Mouse (Mus musculus) MEL (cell line): Measurements from ENCODE around the gene Slc46a3. TPM values are rescaled to one million over a fixed set of nuclear protein-coding genes. Genes with fewer than 3 reads are reported as not detected.

Experiments used
- DNase-seq: peaks from one replicate; pipeline ENCODE4 v3.0.0; 2011; ENCODE audit warnings: low read depth, low spot score
- H3K27ac ChIP-seq: 2 replicates; pipeline ENCODE4 v1.5.1; 2012; ENCODE audit warnings: low read depth, mild to moderate bottlenecking, control low read depth, low read length, moderate library complexity; ENCODE audit not compliant: control insufficient read depth
- H3K27me3 ChIP-seq, 2 experiments: fragments of 150-350 bp in 1 of 2; sonication (generic) in 1 of 2; 2 replicates each; pipeline ENCODE4 v1.6.1; 2012; ENCODE audit warnings: low read length in 2 of 2, mild to moderate bottlenecking in 2 of 2, improper control_type of control experiment in 1 of 2, moderate library complexity in 1 of 2; ENCODE audit not compliant: insufficient read depth in 2 of 2, control insufficient read depth in 1 of 2
- H3K36me3 ChIP-seq, 2 experiments: 2 replicates each; pipeline ENCODE4 v1.6.1; 2012 to 2014; ENCODE audit warnings: low read length in 2 of 2, improper control_type of control experiment in 1 of 2, inconsistent platforms in 1 of 2, mild to moderate bottlenecking in 1 of 2; ENCODE audit not compliant: insufficient read depth in 2 of 2, control insufficient read depth in 1 of 2
- H3K4me1 ChIP-seq, 2 experiments: fragments of 150-350 bp in 1 of 2; sonication (generic) in 1 of 2; 2 replicates each; pipeline ENCODE4 v1.6.1; 2012; ENCODE audit warnings: low read length in 2 of 2, improper control_type of control experiment in 1 of 2, mild to moderate bottlenecking in 1 of 2; ENCODE audit not compliant: insufficient read depth in 2 of 2, control insufficient read depth in 1 of 2
- H3K4me3 ChIP-seq, 2 experiments: fragments of 150-350 bp in 1 of 2; sonication (generic) in 1 of 2; 2 replicates each; pipeline ENCODE4 v1.5.1; 2012; ENCODE audit warnings: low read depth in 2 of 2, low read length in 2 of 2, mild to moderate bottlenecking in 2 of 2, moderate library complexity in 2 of 2, control low read depth in 1 of 2, improper control_type of control experiment in 1 of 2; ENCODE audit not compliant: control insufficient read depth in 1 of 2, insufficient read depth in 1 of 2
- H3K79me2 ChIP-seq: 2 replicates; pipeline ENCODE4 v1.6.1; 2012; ENCODE audit warnings: mild to moderate bottlenecking, low read length, moderate library complexity; ENCODE audit not compliant: control insufficient read depth, poor library complexity, insufficient read depth
- H3K9ac ChIP-seq: 2 replicates; pipeline ENCODE4 v1.6.1; 2012; ENCODE audit warnings: low read depth, mild to moderate bottlenecking, control low read depth, low read length, moderate library complexity; ENCODE audit not compliant: control insufficient read depth, poor library complexity, severe bottlenecking
- H3K9me3 ChIP-seq: fragments of 150-350 bp; sonication (generic); replicated peaks from 2 replicates; pipeline ENCODE4 v1.6.1; 2012; ENCODE audit warnings: mild to moderate bottlenecking, low read length, improper control_type of control experiment, moderate library complexity; ENCODE audit not compliant: insufficient read depth
- CHD2 ChIP-seq: IDR thresholded peaks from 2 replicates; pipeline ENCODE4 v1.6.1; 2011; ENCODE audit warnings: low read length, improper control_type of control experiment
- CTCF ChIP-seq, 3 experiments: IDR thresholded peaks in 2 of 3; conservative IDR thresholded peaks in 1 of 3; 2 replicates each; pipeline ENCODE4 v1.5.1; 2011 to 2012; ENCODE audit warnings: low read length in 3 of 3, low read depth in 2 of 3, mild to moderate bottlenecking in 2 of 3, improper control_type of control experiment in 1 of 3, inconsistent platforms in 1 of 3, mixed read lengths in 1 of 3, moderate library complexity in 1 of 3; ENCODE audit not compliant: control insufficient read depth in 1 of 3, insufficient read depth in 1 of 3, poor library complexity in 1 of 3, severe bottlenecking in 1 of 3
- E2F4 ChIP-seq: IDR thresholded peaks from 2 replicates; pipeline ENCODE4 v1.6.1; 2011; ENCODE audit warnings: low read depth, low read length, improper control_type of control experiment, borderline replicate concordance
- ELF1 ChIP-seq: IDR thresholded peaks from 2 replicates; pipeline ENCODE4 v1.6.1; 2014; ENCODE audit warnings: low read depth, mild to moderate bottlenecking, inconsistent platforms, low read length, improper control_type of control experiment, moderate library complexity
- EP300 ChIP-seq, 2 experiments: IDR thresholded peaks; 2 replicates each; pipeline ENCODE4 v1.6.1; 2011; ENCODE audit warnings: improper control_type of control experiment in 2 of 2, low read length in 2 of 2, low read depth in 1 of 2, mild to moderate bottlenecking in 1 of 2
- GATA1 ChIP-seq: IDR thresholded peaks from 2 replicates; pipeline ENCODE4 v1.6.1; 2011; ENCODE audit warnings: low read depth, low read length, improper control_type of control experiment
- HCFC1 ChIP-seq: IDR thresholded peaks from 2 replicates; pipeline ENCODE4 v1.6.1; 2012; ENCODE audit warnings: low read depth, mild to moderate bottlenecking, inconsistent platforms, low read length, improper control_type of control experiment, moderate library complexity
- JUND ChIP-seq: IDR thresholded peaks from 2 replicates; pipeline ENCODE4 v1.6.1; 2011; ENCODE audit warnings: low read depth, mild to moderate bottlenecking, improper control_type of control experiment, low read length
- MAX ChIP-seq: IDR thresholded peaks from 2 replicates; pipeline ENCODE4 v1.6.1; 2011; ENCODE audit warnings: low read length, improper control_type of control experiment
- MYB ChIP-seq: IDR thresholded peaks from 2 replicates; pipeline ENCODE4 v1.6.1; 2011; ENCODE audit warnings: mild to moderate bottlenecking, low read depth, low read length, improper control_type of control experiment
- RAD21 ChIP-seq: IDR thresholded peaks from 2 replicates; pipeline ENCODE4 v1.6.1; 2011; ENCODE audit warnings: mild to moderate bottlenecking, low read depth, low read length, improper control_type of control experiment
- SIN3A ChIP-seq: IDR thresholded peaks from 2 replicates; pipeline ENCODE4 v1.6.1; 2012; ENCODE audit warnings: low read length, improper control_type of control experiment, inconsistent platforms
- SMC3 ChIP-seq: IDR thresholded peaks from 2 replicates; pipeline ENCODE4 v1.6.1; 2011; ENCODE audit warnings: low read depth, low read length, improper control_type of control experiment
- TAL1 ChIP-seq: IDR thresholded peaks from 2 replicates; pipeline ENCODE4 v1.6.1; 2012; ENCODE audit warnings: mild to moderate bottlenecking, inconsistent platforms, low read length, moderate library complexity, mixed read lengths
- TBP ChIP-seq: IDR thresholded peaks from 2 replicates; pipeline ENCODE4 v1.8.0; 2011; ENCODE audit warnings: low read depth, low read length, improper control_type of control experiment
- TCF12 ChIP-seq: IDR thresholded peaks from 2 replicates; pipeline ENCODE4 v1.6.1; 2014; ENCODE audit warnings: low read depth, mild to moderate bottlenecking, inconsistent platforms, low read length, improper control_type of control experiment, moderate library complexity
- UBTF ChIP-seq: IDR thresholded peaks from 2 replicates; pipeline ENCODE4 v1.6.1; 2012; ENCODE audit warnings: low read depth, mild to moderate bottlenecking, inconsistent platforms, low read length, improper control_type of control experiment, moderate library complexity, borderline replicate concordance; ENCODE audit not compliant: insufficient read depth
- USF1 ChIP-seq: IDR thresholded peaks from 2 replicates; pipeline ENCODE4 v1.6.1; 2014; ENCODE audit warnings: low read depth, mild to moderate bottlenecking, inconsistent platforms, low read length, improper control_type of control experiment, moderate library complexity
- USF2 ChIP-seq, 2 experiments: IDR thresholded peaks; 2 replicates each; pipeline ENCODE4 v1.6.1; 2011 to 2012; ENCODE audit warnings: improper control_type of control experiment in 2 of 2, low read length in 2 of 2, borderline replicate concordance in 1 of 2, inconsistent platforms in 1 of 2, low read depth in 1 of 2, mild to moderate bottlenecking in 1 of 2; ENCODE audit not compliant: insufficient read depth in 1 of 2
- ZKSCAN1 ChIP-seq: IDR thresholded peaks from 2 replicates; pipeline ENCODE4 v1.6.1; 2012; ENCODE audit warnings: low read depth, mild to moderate bottlenecking, inconsistent platforms, low read length, improper control_type of control experiment, moderate library complexity
- ZMIZ1 ChIP-seq: IDR thresholded peaks from 2 replicates; pipeline ENCODE4 v1.6.1; 2012; ENCODE audit warnings: low read depth, mild to moderate bottlenecking, inconsistent platforms, low read length, improper control_type of control experiment, moderate library complexity
- ZNF384 ChIP-seq: IDR thresholded peaks from 2 replicates; pipeline ENCODE4 v1.6.1; 2012; ENCODE audit warnings: low read depth, mild to moderate bottlenecking, inconsistent platforms, low read length, improper control_type of control experiment
- polyA plus RNA-seq, 2 experiments: library from polyadenylated mRNA; stranded (reverse) in 1 of 2; unstranded in 1 of 2; fragments of >175 nt in 1 of 2; fragments of >200 nt in 1 of 2; gene quantifications; 2 replicates each; pipeline versions ENCODE4 v1.2.1 to v1.2.4; 2012; ENCODE audit warnings: low replicate concordance in 2 of 2, low read depth in 1 of 2; ENCODE audit not compliant: insufficient read length in 2 of 2, insufficient read depth in 1 of 2, missing spikeins in 1 of 2
- total RNA-seq: library from RNA; depleted of rRNA; stranded (reverse); fragments of 300-350 nt; gene quantifications from 2 replicates; pipeline ENCODE4 v1.2.3, GENCODE M21; 2012

Gene Slc46a3
- total and polyA plus RNA-seq, 3 experiments: 3.0 to 7.7 TPM; not detected in 1

GRCm38 (mm10) chr5:147939226-147939625 lies 44.6 kb upstream of the Slc46a3 start:
- DNase-seq: peak; percentile 20
- H3K36me3 ChIP-seq: no peaks in the 10 kb centered on the region

GRCm38 (mm10) chr5:147935096-147935495 lies 40.5 kb upstream of the Slc46a3 start:
- no peaks in the 10 kb centered on the region for H3K9me3 ChIP-seq
- H3K4me3 ChIP-seq: no peak overlapping the region
- H3K4me1 ChIP-seq: no peaks in the 10 kb centered on the region
- H3K36me3 ChIP-seq: no peaks in the 10 kb centered on the region
- no peak overlapping the region for H3K9ac ChIP-seq
- H3K27ac ChIP-seq: no peak overlapping the region
- no peaks in the 10 kb centered on the region for H3K27me3 ChIP-seq
- no peak for DNase-seq
- H3K79me2 ChIP-seq: no peaks in the 10 kb centered on the region
- TF ChIP-seq GATA1 (no peak), EP300 (IDR thresholded peaks at IDR 0.05; ENCODE audit: low read depth in 1 of 2, low read length in 2 of 2) (no peak), CTCF (IDR thresholded peaks at IDR 0.05 in 2 of 3, conservative IDR thresholded peaks at IDR 0.05 in 1 of 3; ENCODE audit: control insufficient read depth in 1 of 3, insufficient read depth in 1 of 3, low read depth in 2 of 3, low read length in 3 of 3, poor library complexity in 1 of 3, severe bottlenecking in 1 of 3) (no peak), TCF12 (no peak), ZMIZ1 (no peak), MAX (no peak), ELF1 (no peak), CHD2 (no peak), E2F4 (no peak), UBTF (no peak), SMC3 (no peak), TBP (no peak), USF1 (no peak), RAD21 (no peak), ZNF384 (no peak), JUND (no peak), TAL1 (no peak)

More at GRCm38 (mm10) chr5:147939226-147939625, 44.6 kb upstream of the Slc46a3 start:
- no peaks in the 10 kb centered on the region for H3K79me2 ChIP-seq
- TF ChIP-seq USF1 (no peak), HCFC1 (no peak), SMC3 (no peak), ZKSCAN1 (no peak), USF2 (IDR thresholded peaks at IDR 0.05; ENCODE audit: borderline replicate concordance in 1 of 2, insufficient read depth in 1 of 2, low read depth in 1 of 2, low read length in 2 of 2) (no peak), RAD21 (no peak), TBP (no peak), MYB (no peak), SIN3A (no peak)
- H3K27ac ChIP-seq: no peak overlapping the region
- no peaks in the 10 kb centered on the region for H3K9me3 ChIP-seq
- H3K27me3 ChIP-seq: no peaks in the 10 kb centered on the region
- no peak overlapping the region for H3K4me3 ChIP-seq
- no peaks in the 10 kb centered on the region for H3K4me1 ChIP-seq
- no peak overlapping the region for H3K9ac ChIP-seq
